Mouse (Mus musculus): ENCODE results near the gene Lef1. TPM values are rescaled to one million over a fixed set of nuclear protein-coding genes. Genes with fewer than 3 reads are reported as not detected.
A peak's percentile ranks its signal among the peaks of the same experiment; 100 is the strongest.

The Lef1 gene
- polyA plus RNA-seq, 1 experiment from 2014 or later = 15.6 TPM

- 86% methylated on average over 15 of the region's 15 CpGs for WGBS
- DNase-seq (ENCODE audit: low spot score) = no peak
Observed at GRCm38 (mm10) chr3:131263766-131264486, 153.7 kb downstream of the Lef1 start.

GRCm38 (mm10) chr3:131265516-131265915 lies 155.2 kb downstream of the Lef1 start:
- Histone ChIP-seq H3K4me3 (ENCODE audit: low read depth, low read length) (no peak overlapping the region), H3K4me1 (ENCODE audit: control insufficient read depth, insufficient read depth, low read length) (no peaks in the 10 kb centered on the region), H3K27me3 (replicated peaks; ENCODE audit: control insufficient read depth, insufficient read depth, low read length) (no peaks in the 10 kb centered on the region), H3K9me3 (replicated peaks; ENCODE audit: control insufficient read depth, low read length) (no peaks in the 10 kb centered on the region), H3K4me2 (ENCODE audit: low read length) (no peak overlapping the region), H3K27ac (ENCODE audit: low read depth, low read length) (no peak overlapping the region), H3K36me3 (ENCODE audit: control insufficient read depth, insufficient read depth, low read length) (no peaks in the 10 kb centered on the region), H3K9ac (ENCODE audit: low read length) (no peak overlapping the region)
- no peak for ATAC-seq
- DNase-seq (ENCODE audit: low spot score) = no peak
- 89% methylated on average over 8 of the region's 8 CpGs for WGBS

More at GRCm38 (mm10) chr3:131263766-131264486, 153.7 kb downstream of the Lef1 start:
- Histone ChIP-seq H3K4me1 (ENCODE audit: control insufficient read depth, insufficient read depth, low read length) (no peaks in the 10 kb centered on the region), H3K27me3 (replicated peaks; ENCODE audit: control insufficient read depth, insufficient read depth, low read length) (no peaks in the 10 kb centered on the region), H3K27ac (ENCODE audit: low read depth, low read length) (no peak overlapping the region), H3K36me3 (ENCODE audit: control insufficient read depth, insufficient read depth, low read length) (no peaks in the 10 kb centered on the region), H3K9ac (ENCODE audit: low read length) (no peak overlapping the region), H3K4me2 (ENCODE audit: low read length) (no peak overlapping the region), H3K4me3 (ENCODE audit: low read depth, low read length) (no peak overlapping the region), H3K9me3 (replicated peaks; ENCODE audit: control insufficient read depth, low read length) (no peaks in the 10 kb centered on the region)
- ATAC-seq = no peak

- 0 out of 2 replicates have a peak, but pooled peaks cover 5% of the 10 kb centered on the region for H3K4me1 ChIP-seq (ENCODE audit: control insufficient read depth, insufficient read depth, low read length)
- no peak overlapping the region for H3K4me2 ChIP-seq (ENCODE audit: low read length)
- no peaks in the 10 kb centered on the region for H3K27me3 ChIP-seq (replicated peaks; ENCODE audit: control insufficient read depth, insufficient read depth, low read length)
- no peaks in the 10 kb centered on the region for H3K36me3 ChIP-seq (ENCODE audit: control insufficient read depth, insufficient read depth, low read length)
- 82% methylated on average over 3 of the region's 3 CpGs for WGBS
- no peak for ATAC-seq
- no peak overlapping the region for H3K4me3 ChIP-seq (ENCODE audit: low read depth, low read length)
- H3K9ac ChIP-seq (ENCODE audit: low read length) = no peak overlapping the region
- H3K9me3 ChIP-seq (replicated peaks; ENCODE audit: control insufficient read depth, low read length) = no peaks in the 10 kb centered on the region
- no peak overlapping the region for H3K27ac ChIP-seq (ENCODE audit: low read depth, low read length)
- DNase-seq (ENCODE audit: low spot score) = no peak
Observed at GRCm38 (mm10) chr3:131266366-131267050, 156.2 kb downstream of the Lef1 start.

GRCm38 (mm10) chr3:131270381-131270780 lies 160.1 kb downstream of the Lef1 start:
- Histone ChIP-seq H3K9me3 (replicated peaks; ENCODE audit: control insufficient read depth, low read length) (no peaks in the 10 kb centered on the region), H3K9ac (ENCODE audit: low read length) (no peak overlapping the region), H3K36me3 (ENCODE audit: control insufficient read depth, insufficient read depth, low read length) (no peaks in the 10 kb centered on the region), H3K27ac (ENCODE audit: low read depth, low read length) (no peak overlapping the region), H3K4me1 (ENCODE audit: control insufficient read depth, insufficient read depth, low read length) (0 out of 2 replicates have a peak, but pooled peaks cover 5% of the 10 kb centered on the region), H3K4me2 (ENCODE audit: low read length) (peak overlapping the region; percentile 84; the same call in 1 of the 2 replicates), H3K4me3 (ENCODE audit: low read depth, low read length) (no peak overlapping the region), H3K27me3 (replicated peaks; ENCODE audit: control insufficient read depth, insufficient read depth, low read length) (no peaks in the 10 kb centered on the region)
- ATAC-seq (no peak), DNase-seq (ENCODE audit: low spot score) (peak; percentile 6)
- 17% methylated on average over 6 of the region's 6 CpGs for WGBS

- DNase-seq (ENCODE audit: low spot score) (peak; percentile 38), ATAC-seq (0 out of 2 replicates have a peak, but pooled peaks have one; percentile 18)
- 6% methylated on average over 8 of the region's 8 CpGs for WGBS
Observed at GRCm38 (mm10) chr3:131271157-131271556, 160.9 kb downstream of the Lef1 start.

GRCm38 (mm10) chr3:131271559-131272373 lies 161.5 kb downstream of the Lef1 start, which contains the start of gene Hadh:
Gene Hadh (minus strand): TSS chr3:131272101.
- Histone ChIP-seq H3K4me1 (ENCODE audit: control insufficient read depth, insufficient read depth, low read length) (0 out of 2 replicates have a peak, but pooled peaks cover 5% of the 10 kb centered on the region), H3K4me2 (ENCODE audit: low read length) (peak within 1 kb of the TSS; percentile 84), H3K36me3 (ENCODE audit: control insufficient read depth, insufficient read depth, low read length) (no peaks in the 10 kb centered on the region), H3K27me3 (replicated peaks; ENCODE audit: control insufficient read depth, insufficient read depth, low read length) (no peaks in the 10 kb centered on the region), H3K9ac (ENCODE audit: low read length) (peak within 1 kb of the TSS; percentile 70), H3K27ac (ENCODE audit: low read depth, low read length) (no peak within 1 kb of the TSS), H3K4me3 (ENCODE audit: low read depth, low read length) (peak within 1 kb of the TSS; percentile 60), H3K9me3 (replicated peaks; ENCODE audit: control insufficient read depth, low read length) (no peaks in the 10 kb centered on the region)
- ATAC-seq = peak; percentile 93
- DNase-seq (ENCODE audit: low spot score) = peak; percentile 83
- WGBS = under 1% methylated on average over 49 of the region's 54 CpGs

More at GRCm38 (mm10) chr3:131271157-131271556, 160.9 kb downstream of the Lef1 start:
- Histone ChIP-seq H3K27ac (ENCODE audit: low read depth, low read length) (no peak overlapping the region), H3K4me2 (ENCODE audit: low read length) (peak overlapping the region; percentile 84), H3K4me3 (ENCODE audit: low read depth, low read length) (peak overlapping the region; percentile 60), H3K9me3 (replicated peaks; ENCODE audit: control insufficient read depth, low read length) (no peaks in the 10 kb centered on the region), H3K9ac (ENCODE audit: low read length) (peak overlapping the region; percentile 70; the same call in 1 of the 2 replicates), H3K36me3 (ENCODE audit: control insufficient read depth, insufficient read depth, low read length) (no peaks in the 10 kb centered on the region), H3K27me3 (replicated peaks; ENCODE audit: control insufficient read depth, insufficient read depth, low read length) (no peaks in the 10 kb centered on the region), H3K4me1 (ENCODE audit: control insufficient read depth, insufficient read depth, low read length) (0 out of 2 replicates have a peak, but pooled peaks cover 5% of the 10 kb centered on the region)

GRCm38 (mm10) chr3:131272374-131273100 lies 162.3 kb downstream of the Lef1 start:
- Histone ChIP-seq H3K27me3 (replicated peaks; ENCODE audit: control insufficient read depth, insufficient read depth, low read length) (no peaks in the 10 kb centered on the region), H3K4me2 (ENCODE audit: low read length) (peak overlapping the region; percentile 84), H3K36me3 (ENCODE audit: control insufficient read depth, insufficient read depth, low read length) (no peaks in the 10 kb centered on the region), H3K27ac (ENCODE audit: low read depth, low read length) (no peak overlapping the region), H3K9ac (ENCODE audit: low read length) (peak overlapping the region; percentile 70; the same call in 1 of the 2 replicates), H3K4me1 (ENCODE audit: control insufficient read depth, insufficient read depth, low read length) (0 out of 2 replicates have a peak, but pooled peaks cover 5% of the 10 kb centered on the region), H3K4me3 (ENCODE audit: low read depth, low read length) (peak overlapping the region; percentile 60), H3K9me3 (replicated peaks; ENCODE audit: control insufficient read depth, low read length) (no peaks in the 10 kb centered on the region)
- WGBS = 65% methylated on average over 10 of the region's 10 CpGs
- DNase-seq (ENCODE audit: low spot score) (no peak), ATAC-seq (no peak)

Measured in forebrain, embryonic 14.5 days (tissue).